Mouse (Mus musculus) forebrain, embryonic 13.5 days (tissue): ENCODE measurements around the gene Bnc2. TPM values are rescaled to one million over a fixed set of nuclear protein-coding genes. Genes with fewer than 3 reads are reported as not detected.
A peak's percentile ranks its signal among the peaks of the same experiment; 100 is the strongest.

Experiments used
- ATAC-seq: fragments of 200-750 bp; cut with Nextera tagmentation; 2 replicates; pipeline ENCODE4 v1.8.0; 2017
- H3K27ac ChIP-seq: fragments of 300-500 bp; sonication (generic); 2 replicates; pipeline ENCODE4 v1.5.1; 2015; ENCODE audit warnings: inconsistent platforms, mild to moderate bottlenecking, moderate library complexity
- H3K27me3 ChIP-seq: fragments of 300-500 bp; sonication (generic); 2 replicates; pipeline ENCODE4 v1.6.1; 2015; ENCODE audit warnings: mild to moderate bottlenecking, inconsistent platforms
- H3K36me3 ChIP-seq: fragments of 300-500 bp; sonication (generic); 2 replicates; pipeline ENCODE4 v1.6.1; 2015; ENCODE audit warnings: mild to moderate bottlenecking, inconsistent platforms; ENCODE audit not compliant: poor library complexity, severe bottlenecking
- H3K4me1 ChIP-seq: fragments of 300-500 bp; sonication (generic); 2 replicates; pipeline ENCODE4 v1.6.1; 2015; ENCODE audit warnings: inconsistent platforms
- H3K4me2 ChIP-seq: fragments of 300-500 bp; sonication (generic); 2 replicates; pipeline ENCODE4 v1.6.1; 2015; ENCODE audit warnings: inconsistent platforms, mild to moderate bottlenecking, moderate library complexity
- H3K4me3 ChIP-seq: fragments of 300-500 bp; sonication (generic); 2 replicates; pipeline ENCODE4 v1.5.1; 2015; ENCODE audit warnings: mild to moderate bottlenecking, inconsistent platforms
- H3K9ac ChIP-seq: fragments of 300-500 bp; sonication (generic); 2 replicates; pipeline ENCODE4 v1.6.1; 2015; ENCODE audit warnings: mild to moderate bottlenecking, inconsistent platforms
- H3K9me3 ChIP-seq: fragments of 300-500 bp; sonication (generic); replicated peaks from 2 replicates; pipeline ENCODE4 v1.6.1; 2016; ENCODE audit warnings: inconsistent platforms
- WGBS: fragments of 180-500 bp; shearing (Covaris S2); methylation state at CpG from one replicate; pipeline ENCODE4 v1.1.7; 2015; 5-methylcytosine and 5-hydroxymethylcytosine counted together
- polyA plus RNA-seq: library from polyadenylated mRNA; unstranded; fragments of >200 nt; fragmentation: Nextera tagmentation; extraction: Ambion mirVana; gene quantifications from 2 replicates; pipeline ENCODE4 v1.2.1, GENCODE M21; 2015

The Bnc2 gene
- polyA plus RNA-seq, 1 experiment from 2014 or later = 1.8 TPM

DNA sequence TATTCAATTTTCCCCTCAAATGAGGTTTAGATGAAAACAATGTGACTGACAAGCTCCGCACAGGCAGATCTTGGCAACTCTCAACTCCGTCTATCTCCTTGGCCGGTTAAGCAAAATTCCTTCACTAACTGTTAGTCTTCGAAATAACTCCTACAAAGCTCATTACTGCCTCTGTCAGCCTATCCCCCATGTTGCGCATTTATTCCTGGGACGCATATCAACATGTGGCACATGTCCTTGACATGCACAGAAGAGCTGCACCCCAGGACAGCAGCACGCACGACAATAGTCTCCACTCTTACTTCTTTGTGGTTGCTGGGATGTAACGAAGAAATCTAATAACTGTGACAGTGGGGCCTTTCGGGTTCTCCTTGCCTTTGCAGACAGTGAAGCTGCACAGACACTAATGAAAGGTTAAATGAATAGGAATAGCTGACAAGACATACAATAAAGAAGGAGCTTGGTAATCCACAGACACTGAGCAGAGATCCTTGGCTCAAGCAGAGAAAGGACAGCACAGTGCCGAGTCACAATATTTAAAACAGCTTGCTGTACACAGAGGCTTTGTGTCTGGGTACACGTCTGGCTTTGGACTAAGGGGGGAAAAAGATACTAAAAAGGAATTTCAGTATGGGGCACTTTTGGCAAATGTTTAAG lies 6.0 kb downstream of the Bnc2 start:
- Histone ChIP-seq H3K36me3 (no peaks in the 10 kb centered on the region), H3K27me3 (peaks cover 45% of the 10 kb centered on the region), H3K27ac (no peak overlapping the region), H3K9ac (no peak overlapping the region), H3K4me2 (0 out of 2 replicates have a peak overlapping the region, but pooled peaks have one; percentile 7), H3K4me1 (peaks cover 3% of the 10 kb centered on the region), H3K4me3 (no peak overlapping the region), H3K9me3 (no peaks in the 10 kb centered on the region)
- 26% methylated on average over 12 of the region's 12 CpGs for WGBS
- no peak for ATAC-seq

- WGBS = 82% methylated on average over 5 of the region's 5 CpGs
- H3K9me3 ChIP-seq = no peaks in the 10 kb centered on the region
- H3K27me3 ChIP-seq = peaks cover 37% of the 10 kb centered on the region
- H3K4me2 ChIP-seq = no peak overlapping the region
- no peak for ATAC-seq
- no peak overlapping the region for H3K9ac ChIP-seq
- no peaks in the 10 kb centered on the region for H3K4me1 ChIP-seq
- H3K4me3 ChIP-seq = no peak overlapping the region
- H3K27ac ChIP-seq = no peak overlapping the region
- H3K36me3 ChIP-seq = no peaks in the 10 kb centered on the region
Observed at GRCm38 (mm10) chr4:84668226-84668625, 6.8 kb downstream of the Bnc2 start.

- Histone ChIP-seq H3K4me3 (no peak overlapping the region), H3K9ac (no peak overlapping the region), H3K27ac (no peak overlapping the region), H3K27me3 (peaks cover 4% of the 10 kb centered on the region; the same call in 1 of the 2 replicates), H3K4me1 (no peaks in the 10 kb centered on the region), H3K36me3 (no peaks in the 10 kb centered on the region), H3K4me2 (no peak overlapping the region), H3K9me3 (no peaks in the 10 kb centered on the region)
- no peak for ATAC-seq
- 86% methylated on average over 5 of the region's 5 CpGs for WGBS
Observed at GRCm38 (mm10) chr4:84662228-84663065, 12.6 kb downstream of the Bnc2 start.

GRCm38 (mm10) chr4:84661341-84661740 lies 13.7 kb downstream of the Bnc2 start:
- ATAC-seq = no peak
- H3K27me3 ChIP-seq = no peaks in the 10 kb centered on the region
- no peak overlapping the region for H3K27ac ChIP-seq
- no peak overlapping the region for H3K9ac ChIP-seq
- no peaks in the 10 kb centered on the region for H3K9me3 ChIP-seq
- WGBS = 88% methylated on average over 3 of the region's 3 CpGs
- H3K4me1 ChIP-seq = no peaks in the 10 kb centered on the region
- H3K4me2 ChIP-seq = no peak overlapping the region
- H3K4me3 ChIP-seq = no peak overlapping the region
- H3K36me3 ChIP-seq = no peaks in the 10 kb centered on the region

DNA sequence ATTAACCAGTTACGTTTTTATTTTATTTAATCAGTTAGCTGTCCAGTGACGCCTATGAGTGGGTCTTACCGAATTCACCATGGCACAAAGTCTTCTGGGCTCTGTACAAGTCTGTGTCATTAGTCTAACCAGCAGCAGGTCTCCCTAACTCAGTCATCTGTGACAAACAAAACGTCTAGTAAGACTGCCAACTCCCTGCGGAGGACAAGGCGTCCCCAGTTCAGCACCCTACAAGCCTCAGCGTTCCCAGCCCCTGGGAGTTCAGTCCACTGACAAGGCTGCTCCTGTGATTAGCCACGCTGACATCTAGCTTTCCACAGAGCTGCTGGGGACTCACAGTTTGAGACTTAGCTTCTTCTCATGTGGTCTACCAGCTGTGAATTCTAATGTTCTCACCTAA lies 23.3 kb downstream of the Bnc2 start:
- H3K27ac ChIP-seq = no peak overlapping the region
- H3K4me2 ChIP-seq = no peak overlapping the region
- H3K4me1 ChIP-seq = no peaks in the 10 kb centered on the region
- no peak overlapping the region for H3K9ac ChIP-seq
- no peaks in the 10 kb centered on the region for H3K9me3 ChIP-seq
- no peak for ATAC-seq
- no peaks in the 10 kb centered on the region for H3K27me3 ChIP-seq
- WGBS = 60% methylated on average over 8 of the region's 8 CpGs
- H3K4me3 ChIP-seq = no peak overlapping the region
- no peaks in the 10 kb centered on the region for H3K36me3 ChIP-seq

GRCm38 (mm10) chr4:84646576-84646975 lies 28.5 kb downstream of the Bnc2 start:
- Histone ChIP-seq H3K4me1 (no peaks in the 10 kb centered on the region), H3K4me3 (no peak overlapping the region), H3K9ac (no peak overlapping the region), H3K27ac (no peak overlapping the region), H3K9me3 (no peaks in the 10 kb centered on the region), H3K4me2 (no peak overlapping the region), H3K27me3 (no peaks in the 10 kb centered on the region), H3K36me3 (no peaks in the 10 kb centered on the region)
- ATAC-seq = no peak

DNA sequence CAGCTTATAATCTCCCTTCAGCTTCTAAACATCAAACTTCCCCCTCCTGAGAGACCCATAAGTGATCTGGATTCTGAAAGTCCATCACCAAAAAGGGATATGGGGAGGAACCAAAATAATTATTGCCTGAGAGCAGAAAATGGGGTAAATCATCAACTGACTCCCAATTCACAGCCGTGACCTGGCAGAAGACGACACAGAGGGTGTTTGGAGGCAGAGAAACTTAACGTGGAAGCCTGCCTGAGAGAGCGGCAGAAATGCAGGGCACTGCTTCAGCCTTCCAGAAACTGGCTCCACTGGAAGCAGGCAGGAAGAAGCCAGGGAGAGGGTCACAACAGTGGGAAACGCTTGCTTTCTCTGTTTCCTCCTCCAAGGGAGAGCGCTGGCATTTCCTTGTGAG lies 35.9 kb downstream of the Bnc2 start:
- Histone ChIP-seq H3K27ac (no peak overlapping the region), H3K4me3 (no peak overlapping the region), H3K4me1 (peaks cover 10% of the 10 kb centered on the region), H3K9me3 (no peaks in the 10 kb centered on the region), H3K4me2 (no peak overlapping the region), H3K36me3 (no peaks in the 10 kb centered on the region), H3K9ac (no peak overlapping the region), H3K27me3 (peaks cover 15% of the 10 kb centered on the region)
- ATAC-seq = no peak
- WGBS = 78% methylated on average over 6 of the region's 6 CpGs

DNA sequence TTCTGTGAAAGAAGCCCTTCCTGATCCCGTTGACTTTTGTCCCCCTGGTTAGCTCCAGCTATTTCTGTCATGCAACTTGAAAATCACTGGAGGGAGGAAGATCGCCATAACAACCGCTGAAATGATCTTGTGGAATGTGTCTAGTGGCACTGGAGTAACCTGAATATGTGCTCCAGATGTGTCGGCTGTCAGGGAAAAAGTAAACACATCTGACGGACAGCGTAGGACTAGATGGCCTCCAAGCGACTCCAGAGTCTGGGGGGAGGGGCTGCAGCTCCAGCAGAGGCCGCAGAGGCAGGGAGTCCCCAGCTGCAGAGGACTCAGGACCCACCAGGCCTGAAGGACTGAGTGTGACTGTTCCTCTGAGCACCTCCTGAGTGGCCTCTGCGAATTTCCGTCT lies 37.4 kb downstream of the Bnc2 start:
- H3K4me1 ChIP-seq = peaks cover 13% of the 10 kb centered on the region
- no peak overlapping the region for H3K4me3 ChIP-seq
- no peak overlapping the region for H3K27ac ChIP-seq
- peaks cover 21% of the 10 kb centered on the region for H3K27me3 ChIP-seq
- H3K4me2 ChIP-seq = peak overlapping the region; percentile 32; the same call in 1 of the 2 replicates
- H3K9ac ChIP-seq = no peak overlapping the region
- 4% methylated on average over 10 of the region's 10 CpGs for WGBS
- H3K36me3 ChIP-seq = no peaks in the 10 kb centered on the region
- ATAC-seq = peak; percentile 48; the same call in 1 of the 2 replicates
- H3K9me3 ChIP-seq = no peaks in the 10 kb centered on the region

DNA sequence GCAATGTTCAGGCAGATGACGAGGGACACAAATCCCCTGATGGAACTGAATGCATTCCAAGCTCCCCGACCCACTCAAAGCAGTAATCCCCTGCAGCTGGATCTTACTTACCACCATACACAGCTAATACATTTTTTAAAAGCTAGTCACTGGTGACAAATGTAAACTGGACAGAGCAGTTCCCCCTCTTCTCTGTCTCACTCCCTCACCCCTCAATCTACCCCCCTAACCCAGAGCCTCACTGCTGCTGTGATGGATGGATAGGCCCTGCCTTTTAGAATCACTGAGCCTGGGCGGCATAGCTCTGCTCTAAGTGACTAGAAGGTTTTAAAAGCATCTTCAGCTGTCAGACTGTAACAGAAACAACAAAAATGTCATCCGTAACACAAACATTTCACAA lies 40.3 kb downstream of the Bnc2 start:
- ATAC-seq = no peak
- 32% methylated on average over 4 of the region's 4 CpGs for WGBS

DNA sequence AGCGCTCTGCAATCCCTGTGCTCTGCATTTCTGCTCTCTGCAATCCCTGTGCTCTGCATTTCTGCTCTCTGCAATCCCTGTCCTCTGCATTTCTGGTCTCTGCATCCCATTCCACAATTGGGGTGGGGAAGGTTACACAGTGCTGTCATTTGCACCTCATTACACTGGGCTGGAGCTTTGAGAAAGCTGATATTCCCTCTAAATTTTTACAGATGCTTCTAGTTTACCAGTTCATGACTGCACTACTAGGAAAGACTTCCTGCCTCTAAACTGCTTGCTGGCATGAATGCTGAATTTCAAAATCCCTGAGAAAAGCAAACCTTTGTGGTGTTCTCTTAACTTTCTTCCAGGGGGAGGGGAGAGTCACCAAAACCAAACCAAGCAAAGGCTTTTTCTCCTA lies 41.1 kb downstream of the Bnc2 start:
- Histone ChIP-seq H3K36me3 (no peaks in the 10 kb centered on the region), H3K27me3 (peaks cover 21% of the 10 kb centered on the region), H3K4me1 (peaks cover 13% of the 10 kb centered on the region), H3K27ac (no peak overlapping the region), H3K4me3 (no peak overlapping the region), H3K9ac (no peak overlapping the region), H3K4me2 (no peak overlapping the region), H3K9me3 (no peaks in the 10 kb centered on the region)
- WGBS = 91% methylated on average over 1 of the region's 1 CpGs
- ATAC-seq = no peak

More for the DNA sequence above, 40.3 kb downstream of the Bnc2 start:
- H3K4me3 ChIP-seq = no peak overlapping the region
- no peaks in the 10 kb centered on the region for H3K36me3 ChIP-seq
- no peak overlapping the region for H3K4me2 ChIP-seq
- H3K4me1 ChIP-seq = peaks cover 13% of the 10 kb centered on the region
- no peak overlapping the region for H3K9ac ChIP-seq
- no peaks in the 10 kb centered on the region for H3K9me3 ChIP-seq
- H3K27me3 ChIP-seq = peaks cover 21% of the 10 kb centered on the region
- H3K27ac ChIP-seq = no peak overlapping the region

DNA sequence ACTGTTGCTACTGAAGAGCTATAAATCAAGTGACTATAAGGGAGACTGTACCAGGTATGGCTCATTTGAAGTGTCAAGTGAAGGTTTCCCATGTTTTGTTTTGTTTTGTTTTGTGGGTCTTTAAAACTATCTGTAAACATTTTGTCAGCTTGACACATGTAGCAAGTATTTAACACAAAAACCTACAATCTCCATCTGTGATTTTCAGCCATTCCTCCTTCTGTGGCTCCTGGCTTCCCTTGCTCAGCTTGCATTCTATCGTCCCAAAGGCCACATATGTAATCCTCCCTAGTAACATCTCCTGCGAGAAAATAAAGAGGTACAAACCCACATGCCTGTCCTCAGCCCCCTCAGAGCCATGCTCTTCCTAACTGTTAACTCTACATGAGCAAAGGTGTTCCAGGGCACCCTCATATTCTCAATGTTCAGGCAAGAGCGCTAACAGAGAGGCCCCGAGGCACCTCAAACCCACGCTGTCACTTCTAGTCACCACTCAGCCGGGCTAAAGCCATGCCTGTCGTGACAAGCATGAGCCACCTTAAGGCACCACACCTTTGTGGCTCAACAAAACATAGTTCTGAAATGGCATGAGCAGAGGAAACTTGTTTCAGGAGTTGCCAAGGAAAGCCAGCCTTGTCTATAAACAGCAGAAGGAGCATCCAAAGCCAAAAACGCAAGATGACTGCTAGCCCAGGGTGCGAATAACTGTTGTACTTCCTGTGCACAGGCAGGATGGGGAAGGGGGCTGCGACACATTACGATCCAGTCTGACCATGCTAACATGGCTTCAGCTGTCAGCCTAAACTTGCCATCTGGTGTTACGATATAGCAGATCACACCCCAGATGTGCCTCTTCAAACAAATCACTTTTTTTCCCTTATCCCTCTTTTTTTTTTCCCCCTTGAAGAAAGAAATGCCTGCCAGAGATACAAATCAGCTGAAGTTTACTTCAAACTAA lies 42.0 kb downstream of the Bnc2 start:
- WGBS = 78% methylated on average over 12 of the region's 12 CpGs
- no peak overlapping the region for H3K4me3 ChIP-seq
- no peak overlapping the region for H3K4me2 ChIP-seq
- no peaks in the 10 kb centered on the region for H3K36me3 ChIP-seq
- H3K4me1 ChIP-seq = peaks cover 13% of the 10 kb centered on the region
- H3K27ac ChIP-seq = no peak overlapping the region
- peaks cover 21% of the 10 kb centered on the region for H3K27me3 ChIP-seq
- H3K9me3 ChIP-seq = no peaks in the 10 kb centered on the region
- no peak overlapping the region for H3K9ac ChIP-seq
- ATAC-seq = peak; percentile 67; the same call in 1 of the 2 replicates

- Histone ChIP-seq H3K4me3 (no peak overlapping the region), H3K27ac (no peak overlapping the region), H3K27me3 (no peaks in the 10 kb centered on the region), H3K36me3 (no peaks in the 10 kb centered on the region), H3K9me3 (no peaks in the 10 kb centered on the region), H3K9ac (no peak overlapping the region), H3K4me1 (no peaks in the 10 kb centered on the region), H3K4me2 (no peak overlapping the region)
- ATAC-seq = no peak
- WGBS = 89% methylated on average over 7 of the region's 7 CpGs
Observed at GRCm38 (mm10) chr4:84627616-84628015, 47.5 kb downstream of the Bnc2 start.
